Mouse (Mus musculus) C2C12 (cell line): Measurements from ENCODE around the gene Bsnd.

ENCODE experiments used
- CTCF ChIP-seq: IDR thresholded peaks from one replicate; pipeline ENCODE4 v1.5.1; 2011; ENCODE audit not compliant: control insufficient read depth, insufficient read depth, insufficient read length
- FOSL1 ChIP-seq: IDR thresholded peaks from one replicate; pipeline ENCODE4 v1.8.0; 2011; ENCODE audit warnings: mild to moderate bottlenecking, low read length; ENCODE audit not compliant: poor library complexity, insufficient read depth, severe bottlenecking
- MAX ChIP-seq: IDR thresholded peaks from one replicate; pipeline ENCODE4 v1.6.1; 2011; ENCODE audit warnings: mild to moderate bottlenecking, control low read depth
- MYOD1 ChIP-seq: IDR thresholded peaks from one replicate; pipeline ENCODE4 v1.6.1; 2011; ENCODE audit warnings: low read depth; ENCODE audit not compliant: control insufficient read depth, insufficient read length
- MYOG ChIP-seq: IDR thresholded peaks from one replicate; pipeline ENCODE4 v1.6.1; 2011; ENCODE audit not compliant: control insufficient read depth, insufficient read length; ENCODE audit errors: extremely low read depth
- USF1 ChIP-seq: IDR thresholded peaks from one replicate; pipeline ENCODE4 v1.6.1; 2011; ENCODE audit warnings: low read depth, mild to moderate bottlenecking, control low read depth, moderate library complexity

- no peak for TF ChIP-seq CTCF
- TF ChIP-seq MAX, result no peak
- no peak for TF ChIP-seq USF1
- no peak for TF ChIP-seq MYOD1
- no peak for TF ChIP-seq MYOG
- no peak for TF ChIP-seq FOSL1
Measured at GRCm38 (mm10) chr4:106453108-106453507, 39.0 kb downstream of the Bsnd start.
